Mouse (Mus musculus): ENCODE data around the gene Comtd1.
A peak's percentile ranks its signal among the peaks of the same experiment; 100 is the strongest.

Gene Comtd1

GRCm38 (mm10) chr14:21848166-21849154 is at the start of gene Comtd1:
Gene Comtd1 (minus strand): TSS chr14:21848977.
- DNase-seq (ENCODE audit: low spot score) = peak; percentile 94

- no peak for DNase-seq (ENCODE audit: low spot score)
Measured at GRCm38 (mm10) chr14:21892341-21892659, 43.5 kb upstream of the Comtd1 start.

DNA sequence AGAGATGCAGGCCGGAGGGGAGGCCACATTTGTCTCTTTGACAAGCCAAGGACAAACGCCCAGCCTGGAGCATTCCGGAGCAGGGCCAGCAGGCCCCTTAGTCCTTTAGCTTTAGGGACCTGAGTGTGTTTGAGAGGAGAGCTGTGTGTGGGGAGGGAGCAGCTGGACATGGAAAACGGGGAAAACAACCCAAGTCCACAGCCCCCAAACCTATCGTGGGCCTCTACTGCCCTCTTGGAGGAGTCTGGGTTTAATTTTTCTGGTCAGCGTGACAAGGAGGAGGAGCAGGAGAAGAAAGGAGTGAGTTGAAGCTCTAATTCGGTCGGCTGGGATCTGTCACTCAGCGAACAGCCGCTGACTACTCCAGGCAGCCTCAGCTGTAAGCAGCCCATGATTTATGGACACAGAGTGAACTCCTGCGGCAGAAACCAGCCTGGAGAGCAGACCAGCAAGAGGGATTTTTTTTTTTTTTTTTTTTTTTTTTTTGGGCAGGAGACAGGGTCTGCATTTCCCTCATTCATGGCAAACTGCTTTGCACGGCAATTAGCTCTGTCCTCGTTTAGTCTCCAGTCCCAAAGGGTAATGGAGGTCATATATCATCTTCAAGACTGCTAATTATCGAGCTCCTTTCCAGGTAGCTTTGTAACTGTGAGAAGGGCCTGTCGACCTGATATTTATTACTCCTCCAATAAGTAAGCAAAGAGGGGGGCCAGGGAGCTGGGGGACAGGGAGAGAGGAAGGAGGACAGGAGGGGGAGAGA is 43.0 kb upstream of the Comtd1 start:
- no peak for DNase-seq (ENCODE audit: low spot score)

DNA sequence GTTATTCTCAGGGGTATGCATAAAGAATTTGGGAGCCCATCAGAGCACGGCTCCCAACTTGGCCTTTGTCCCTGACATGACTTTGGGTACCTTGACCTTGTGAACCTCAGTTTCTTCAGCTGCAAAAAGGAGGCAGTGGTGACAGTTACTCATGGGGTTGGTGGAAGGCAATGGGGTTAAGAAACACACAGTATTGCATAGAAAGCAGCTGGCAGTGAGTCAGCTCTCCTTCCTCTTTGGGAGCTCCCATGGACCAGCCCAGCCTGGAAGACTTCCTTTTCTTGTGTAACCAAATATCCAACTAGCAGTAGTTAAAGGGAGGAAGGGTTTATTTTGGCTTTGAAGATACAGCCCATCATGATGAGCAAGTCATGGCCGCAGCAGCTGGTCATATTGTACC is 41.7 kb upstream of the Comtd1 start:
- DNase-seq (ENCODE audit: low spot score) = no peak

- no peak for DNase-seq (ENCODE audit: low spot score)
Measured at GRCm38 (mm10) chr14:21866816-21867215, 18.0 kb upstream of the Comtd1 start.

DNA sequence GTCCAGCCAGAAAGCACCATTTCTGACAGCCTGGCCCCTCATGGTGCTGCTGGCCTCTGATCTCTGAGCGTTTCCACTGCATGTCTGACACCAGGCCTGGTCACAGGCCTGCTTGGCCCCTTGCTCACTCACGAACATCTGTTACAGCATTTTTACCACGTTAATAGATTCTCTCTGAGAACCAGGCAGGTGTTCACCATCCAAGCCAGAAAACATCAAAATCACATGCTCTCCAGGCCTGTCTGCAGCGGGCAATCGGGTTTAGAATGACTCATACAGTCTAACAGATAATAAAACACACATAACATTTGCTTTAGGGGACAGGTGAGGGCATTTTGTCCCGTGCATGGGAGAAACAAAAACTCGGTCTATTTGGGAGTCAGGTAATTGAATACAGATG is 17.5 kb upstream of the Comtd1 start:
- no peak for DNase-seq (ENCODE audit: low spot score)

GRCm38 (mm10) chr14:21856886-21857285 is 8.1 kb upstream of the Comtd1 start:
- DNase-seq (ENCODE audit: low spot score) = no peak

DNA sequence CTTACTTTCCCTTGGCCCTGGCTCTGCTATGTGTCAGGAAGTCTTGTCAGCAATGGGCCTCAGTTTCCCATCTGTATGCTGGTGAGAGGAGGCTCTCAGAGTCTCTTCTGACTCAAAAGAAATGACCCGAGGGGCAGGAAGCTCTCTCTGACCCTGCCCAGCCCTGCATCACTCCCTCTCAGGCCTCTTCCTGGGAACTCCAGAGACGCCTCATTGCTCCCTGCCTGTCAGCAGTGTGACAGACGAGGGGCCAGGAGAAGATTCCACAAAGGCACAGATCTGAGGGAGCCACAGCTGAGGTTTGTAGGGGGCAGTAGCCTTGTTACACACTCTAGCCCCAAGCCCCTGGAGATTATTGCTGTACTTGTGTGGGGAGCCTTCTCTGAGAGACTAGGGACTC is 7.2 kb upstream of the Comtd1 start:
- no peak for DNase-seq (ENCODE audit: low spot score)

GRCm38 (mm10) chr14:21854271-21854670 is 5.5 kb upstream of the Comtd1 start:
- no peak for DNase-seq (ENCODE audit: low spot score)

GRCm38 (mm10) chr14:21853456-21854109 is 4.8 kb upstream of the Comtd1 start:
- DNase-seq (ENCODE audit: low spot score) = no peak

- DNase-seq (ENCODE audit: low spot score) = no peak
Measured at GRCm38 (mm10) chr14:21851996-21852791, 3.4 kb upstream of the Comtd1 start.

- no peak for DNase-seq (ENCODE audit: low spot score)
Measured at GRCm38 (mm10) chr14:21850419-21851127, 1.8 kb upstream of the Comtd1 start.

GRCm38 (mm10) chr14:21849524-21850418 is 994 bp upstream of the Comtd1 start:
- no peak for DNase-seq (ENCODE audit: low spot score)

DNA sequence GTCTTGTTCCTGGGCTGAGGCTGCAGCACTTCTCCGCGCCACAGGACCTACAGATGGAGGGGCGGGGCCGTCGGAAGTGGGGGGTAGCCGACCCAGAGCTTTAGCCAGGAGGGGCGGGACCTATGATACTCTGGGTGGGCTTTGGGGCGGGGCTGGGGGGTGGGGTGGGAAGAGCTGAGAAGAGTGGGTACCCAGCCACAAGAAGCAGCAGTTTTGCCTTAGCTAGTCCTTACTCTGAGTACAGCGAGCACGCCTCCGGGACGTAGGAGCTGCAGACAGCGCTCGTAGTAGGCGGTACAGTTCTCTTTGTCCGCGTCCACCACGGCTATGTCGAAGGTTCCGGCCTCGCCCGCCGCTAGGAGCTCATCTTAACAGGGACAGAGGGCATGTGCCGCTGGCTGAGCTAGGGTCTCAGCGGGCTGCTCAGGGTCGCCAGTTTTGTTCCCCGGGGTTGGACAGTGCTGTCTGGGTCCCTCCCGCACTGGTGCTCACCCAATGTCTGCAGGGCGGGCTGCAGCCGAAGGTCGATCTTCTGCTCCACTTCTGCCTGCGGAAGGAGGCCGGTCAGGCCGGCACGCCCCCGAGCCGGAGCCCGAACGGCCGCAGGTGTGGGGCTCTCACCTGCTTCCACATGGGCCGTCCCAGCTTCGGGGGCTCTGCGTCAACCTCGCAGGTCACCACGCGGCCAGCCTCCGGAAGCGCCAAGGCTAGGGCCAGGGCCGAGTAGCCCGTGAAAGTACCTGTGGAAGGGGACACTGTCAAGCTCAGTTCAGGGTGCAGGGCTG is 1.2 kb downstream of the Comtd1 start:
- DNase-seq (ENCODE audit: low spot score) = no peak

- DNase-seq (ENCODE audit: low spot score) = no peak
Measured at GRCm38 (mm10) chr14:21846827-21847380, 1.9 kb downstream of the Comtd1 start.

- no peak for DNase-seq (ENCODE audit: low spot score)
Measured at GRCm38 (mm10) chr14:21843263-21843662, 5.5 kb downstream of the Comtd1 start.

DNA sequence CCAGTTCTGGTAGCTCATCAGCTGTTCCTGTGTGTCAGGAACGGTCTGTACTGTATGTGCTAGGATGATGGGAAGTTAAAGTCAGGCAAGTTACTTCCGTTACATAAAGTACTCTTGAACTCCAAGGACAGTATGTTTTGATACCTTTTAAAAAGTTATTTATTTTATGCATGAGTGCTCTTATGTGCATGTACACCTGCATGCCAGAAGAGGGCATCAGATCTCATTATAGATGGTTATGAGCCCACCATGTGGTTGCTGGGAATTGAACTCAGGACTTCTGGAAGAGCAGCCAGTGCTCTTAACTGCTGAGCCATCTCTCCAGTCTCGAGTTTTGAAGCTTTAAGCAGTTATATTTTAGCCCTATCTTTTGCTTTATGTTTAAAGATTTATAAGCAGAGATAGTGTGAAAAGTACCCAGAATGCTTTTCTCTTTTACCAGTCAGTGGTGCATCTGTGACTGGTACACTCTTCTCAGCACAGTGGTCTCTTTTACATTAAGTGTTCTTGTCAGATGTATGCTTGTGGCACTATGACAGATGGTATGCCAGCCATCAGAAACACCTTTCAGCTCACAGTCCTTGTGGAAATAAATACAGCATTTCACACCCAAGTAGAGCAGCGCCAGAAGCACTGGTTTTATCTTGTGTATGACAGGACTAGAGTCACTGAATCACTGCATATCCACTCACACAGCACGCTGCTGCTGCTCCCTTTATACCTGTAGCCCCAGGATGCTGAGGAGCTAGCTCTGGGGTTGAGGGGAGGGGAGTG is 6.8 kb downstream of the Comtd1 start:
- DNase-seq (ENCODE audit: low spot score) = no peak

DNA sequence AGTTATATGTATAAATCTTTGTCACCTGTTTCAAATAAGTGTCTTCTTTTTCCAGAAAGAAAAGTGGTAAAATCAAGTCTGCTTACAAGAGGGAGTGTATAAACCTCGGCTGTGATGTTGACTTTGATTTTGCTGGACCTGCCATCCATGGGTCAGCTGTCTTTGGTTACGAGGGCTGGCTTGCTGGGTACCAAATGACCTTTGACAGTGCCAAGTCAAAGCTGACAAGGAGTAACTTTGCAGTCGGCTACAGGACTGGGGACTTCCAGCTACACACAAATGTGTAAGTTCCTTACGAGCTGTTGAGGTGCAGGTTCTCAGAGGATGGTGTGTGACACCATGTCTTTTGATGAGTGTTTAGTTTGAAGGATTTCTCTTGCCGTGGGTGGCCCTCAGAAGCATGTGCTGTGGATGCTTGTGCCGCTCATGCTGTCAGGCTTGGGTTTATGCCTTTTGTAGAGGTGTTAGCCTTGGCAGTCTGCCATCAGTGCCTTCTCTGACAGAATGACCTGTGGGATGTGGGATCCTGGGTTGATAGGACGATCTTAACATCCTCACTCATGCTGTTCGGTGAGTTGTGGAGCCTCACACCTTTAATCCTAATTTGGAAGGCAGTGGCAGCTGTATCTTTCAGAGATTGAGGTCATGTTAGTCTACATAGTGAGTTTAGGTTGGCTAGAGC is 10.3 kb downstream of the Comtd1 start:
- DNase-seq (ENCODE audit: low spot score) = no peak

All from left cerebral cortex, adult 11 months (tissue).